Mouse (Mus musculus) lung, embryonic 14.5 days (tissue): ENCODE data around the gene Tas2r143. TPM values are rescaled to one million over a fixed set of nuclear protein-coding genes. Genes with fewer than 3 reads are reported as not detected.

Source experiments
- ATAC-seq: fragments of 200-750 bp; cut with Nextera tagmentation; 2 replicates; pipeline ENCODE4 v1.8.0; 2017; ENCODE audit warnings: mild to moderate bottlenecking, moderate TSS enrichment, moderate library complexity; ENCODE audit not compliant: insufficient read depth
- DNase-seq: peaks from one replicate; pipeline ENCODE4 v3.0.0-alpha.2; 2015
- H3K27ac ChIP-seq: fragments of 300-500 bp; sonication (generic); 2 replicates; pipeline ENCODE4 v1.5.1; 2014; ENCODE audit warnings: low read depth, mild to moderate bottlenecking, moderate library complexity
- H3K27me3 ChIP-seq: fragments of 300-500 bp; sonication (generic); 2 replicates; pipeline ENCODE4 v1.6.1; 2014; ENCODE audit warnings: low read length, control low read depth; ENCODE audit not compliant: insufficient read depth
- H3K36me3 ChIP-seq: fragments of 300-500 bp; sonication (generic); 2 replicates; pipeline ENCODE4 v1.6.1; 2014; ENCODE audit warnings: control low read depth; ENCODE audit not compliant: insufficient read depth
- H3K4me1 ChIP-seq: fragments of 300-500 bp; sonication (generic); 2 replicates; pipeline ENCODE4 v1.6.1; 2014; ENCODE audit warnings: antibody characterized with exemption, control low read depth; ENCODE audit not compliant: insufficient read depth
- H3K4me2 ChIP-seq: fragments of 300-500 bp; sonication (generic); 2 replicates; pipeline ENCODE4 v1.6.1; 2014; ENCODE audit warnings: mild to moderate bottlenecking
- H3K4me3 ChIP-seq: fragments of 300-500 bp; sonication (generic); 2 replicates; pipeline ENCODE4 v1.5.1; 2014; ENCODE audit warnings: low read depth, low read length
- H3K9ac ChIP-seq: fragments of 300-500 bp; sonication (generic); 2 replicates; pipeline ENCODE4 v1.6.1; 2014
- H3K9me3 ChIP-seq: fragments of 300-500 bp; sonication (generic); 2 replicates; pipeline ENCODE4 v1.6.1; 2016; ENCODE audit warnings: low read depth, low read length, control low read depth
- CTCF ChIP-seq: IDR thresholded peaks from 2 replicates; pipeline ENCODE4 v1.5.1; 2016; ENCODE audit warnings: antibody characterized with exemption, low read depth
- WGBS: fragments of 180-500 bp; shearing (Covaris S2); extraction: QIAGEN DNeasy Blood & Tissue Kit; methylation state at CpG from one replicate; pipeline ENCODE4 v1.1.7; 2014; 5-methylcytosine and 5-hydroxymethylcytosine counted together
- polyA plus RNA-seq: library from polyadenylated mRNA; unstranded; fragments of >200 nt; fragmentation: Nextera tagmentation; extraction: Ambion mirVana; gene quantifications from 2 replicates; pipeline ENCODE4 v1.2.1, GENCODE M21; 2014

Tas2r143 gene
- polyA plus RNA-seq = not detected in 2 replicates

GRCm38 (mm10) chr6:42399938-42400337 is at the start of gene Tas2r143:
Gene Tas2r143, plus strand, starts transcription at chr6:42400238.
- 82% methylated on average over 1 of the region's 1 CpGs for WGBS
- H3K27me3 ChIP-seq = no peaks in the 10 kb centered on the region
- no peak within 1 kb of the TSS for H3K9ac ChIP-seq
- no peaks in the 10 kb centered on the region for H3K36me3 ChIP-seq
- no peak for TF ChIP-seq CTCF
- 0 out of 2 replicates have a peak, but pooled peaks cover 7% of the 10 kb centered on the region for H3K4me1 ChIP-seq
- H3K27ac ChIP-seq = no peak within 1 kb of the TSS
- no peak within 1 kb of the TSS for H3K4me3 ChIP-seq
- H3K4me2 ChIP-seq = no peak within 1 kb of the TSS
- no peaks in the 10 kb centered on the region for H3K9me3 ChIP-seq
- DNase-seq = no peak
- ATAC-seq = no peak

- WGBS = 35% methylated on average over 13 of the region's 13 CpGs
- H3K27ac ChIP-seq = peak overlapping the region; percentile 99; the same call in 1 of the 2 replicates
Observed at GRCm38 (mm10) chr6:42350968-42351775, 48.9 kb upstream of the Tas2r143 start.

DNA sequence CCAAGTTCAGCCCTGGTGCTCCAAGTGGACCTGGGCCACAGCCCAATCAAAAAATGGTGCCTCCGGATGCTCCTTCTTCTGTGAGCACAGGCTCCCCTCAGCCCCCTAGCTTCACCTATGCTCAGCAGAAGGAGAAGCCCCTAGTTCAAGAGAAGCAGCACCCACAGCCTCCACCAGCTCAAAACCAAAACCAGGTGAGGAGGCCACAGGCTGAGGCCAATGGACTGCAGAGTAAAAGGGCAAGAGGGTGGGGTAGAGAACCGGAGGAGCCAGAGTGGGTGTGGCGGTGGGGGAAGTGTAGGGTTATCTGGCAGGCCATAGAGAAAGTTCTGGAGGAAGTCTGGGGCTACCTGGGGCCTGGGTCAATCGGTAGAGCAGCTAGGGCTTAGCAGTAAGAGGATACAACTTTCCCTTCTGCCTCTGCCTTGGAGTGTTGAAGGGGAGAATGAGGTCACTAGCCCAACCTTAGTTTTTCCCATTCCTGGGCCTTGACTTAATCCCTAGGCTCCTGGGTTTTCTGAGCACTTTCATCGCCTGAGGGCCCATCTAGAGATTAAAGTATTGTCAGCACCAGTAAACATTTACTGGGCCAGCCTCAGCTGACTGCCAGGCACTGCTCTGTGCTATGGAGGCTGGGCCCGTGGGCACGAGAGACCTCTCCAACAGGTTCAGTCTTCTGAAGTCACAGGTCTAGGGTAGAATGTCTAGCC is 48.1 kb upstream of the Tas2r143 start:
- no peak overlapping the region for H3K27ac ChIP-seq
- H3K27me3 ChIP-seq = no peaks in the 10 kb centered on the region
- DNase-seq (no peak), ATAC-seq (no peak)
- peaks cover 29% of the 10 kb centered on the region for H3K4me1 ChIP-seq
- WGBS = 68% methylated on average over 7 of the region's 7 CpGs
- H3K4me2 ChIP-seq = peak overlapping the region; percentile 85
- peaks cover 56% of the 10 kb centered on the region for H3K36me3 ChIP-seq
- TF ChIP-seq CTCF = no peak
- peak overlapping the region; percentile 92 for H3K9ac ChIP-seq
- no peaks in the 10 kb centered on the region for H3K9me3 ChIP-seq
- peak overlapping the region; percentile 85; the same call in 1 of the 2 replicates for H3K4me3 ChIP-seq

More at GRCm38 (mm10) chr6:42350968-42351775, 48.9 kb upstream of the Tas2r143 start:
- ATAC-seq = no peak
- peaks cover 29% of the 10 kb centered on the region for H3K4me1 ChIP-seq
- H3K36me3 ChIP-seq = peaks cover 48% of the 10 kb centered on the region
- TF ChIP-seq CTCF = no peak
- H3K27me3 ChIP-seq = no peaks in the 10 kb centered on the region
- peak overlapping the region; percentile 85 for H3K4me2 ChIP-seq
- H3K9ac ChIP-seq = peak overlapping the region; percentile 92
- H3K9me3 ChIP-seq = no peaks in the 10 kb centered on the region
- DNase-seq = no peak
- peak overlapping the region; percentile 85 for H3K4me3 ChIP-seq

DNA sequence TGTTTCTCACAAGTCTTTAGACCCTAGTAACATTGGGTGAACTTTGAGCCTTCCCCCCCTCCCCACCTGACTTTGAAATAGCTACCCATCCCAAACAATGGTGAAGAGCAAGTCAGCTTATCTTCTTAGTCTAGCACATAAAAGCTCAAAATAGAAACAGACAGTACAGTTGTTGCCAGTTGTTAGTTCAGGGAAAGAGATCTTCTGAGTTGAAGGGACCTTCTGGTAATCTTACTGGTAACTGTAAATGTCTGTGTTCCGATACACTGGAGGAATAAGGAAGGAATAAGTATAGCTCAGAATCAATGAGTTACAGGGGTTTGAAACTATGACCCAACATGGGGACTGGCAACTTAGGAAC is 47.6 kb upstream of the Tas2r143 start:
- Histone ChIP-seq H3K36me3 (peaks cover 61% of the 10 kb centered on the region), H3K27me3 (no peaks in the 10 kb centered on the region), H3K4me2 (peak overlapping the region; percentile 85), H3K27ac (0 out of 2 replicates have a peak overlapping the region, but pooled peaks have one; percentile 7), H3K9ac (no peak overlapping the region), H3K4me3 (peak overlapping the region; percentile 85; the same call in 1 of the 2 replicates), H3K9me3 (no peaks in the 10 kb centered on the region), H3K4me1 (peaks cover 29% of the 10 kb centered on the region)
- ATAC-seq = no peak
- DNase-seq = no peak
- WGBS = 90% methylated on average over 1 of the region's 1 CpGs
- TF ChIP-seq CTCF = no peak

GRCm38 (mm10) chr6:42353180-42353579 is 46.9 kb upstream of the Tas2r143 start:
- Histone ChIP-seq H3K9me3 (no peaks in the 10 kb centered on the region), H3K27ac (peak overlapping the region; percentile 24; the same call in 1 of the 2 replicates), H3K36me3 (peaks cover 68% of the 10 kb centered on the region), H3K9ac (no peak overlapping the region), H3K4me2 (peak overlapping the region; percentile 85), H3K4me1 (peaks cover 29% of the 10 kb centered on the region), H3K4me3 (peak overlapping the region; percentile 0; the same call in 1 of the 2 replicates), H3K27me3 (no peaks in the 10 kb centered on the region)
- WGBS = 41% methylated on average over 8 of the region's 8 CpGs
- DNase-seq (no peak), ATAC-seq (no peak)
- TF ChIP-seq CTCF = no peak

DNA sequence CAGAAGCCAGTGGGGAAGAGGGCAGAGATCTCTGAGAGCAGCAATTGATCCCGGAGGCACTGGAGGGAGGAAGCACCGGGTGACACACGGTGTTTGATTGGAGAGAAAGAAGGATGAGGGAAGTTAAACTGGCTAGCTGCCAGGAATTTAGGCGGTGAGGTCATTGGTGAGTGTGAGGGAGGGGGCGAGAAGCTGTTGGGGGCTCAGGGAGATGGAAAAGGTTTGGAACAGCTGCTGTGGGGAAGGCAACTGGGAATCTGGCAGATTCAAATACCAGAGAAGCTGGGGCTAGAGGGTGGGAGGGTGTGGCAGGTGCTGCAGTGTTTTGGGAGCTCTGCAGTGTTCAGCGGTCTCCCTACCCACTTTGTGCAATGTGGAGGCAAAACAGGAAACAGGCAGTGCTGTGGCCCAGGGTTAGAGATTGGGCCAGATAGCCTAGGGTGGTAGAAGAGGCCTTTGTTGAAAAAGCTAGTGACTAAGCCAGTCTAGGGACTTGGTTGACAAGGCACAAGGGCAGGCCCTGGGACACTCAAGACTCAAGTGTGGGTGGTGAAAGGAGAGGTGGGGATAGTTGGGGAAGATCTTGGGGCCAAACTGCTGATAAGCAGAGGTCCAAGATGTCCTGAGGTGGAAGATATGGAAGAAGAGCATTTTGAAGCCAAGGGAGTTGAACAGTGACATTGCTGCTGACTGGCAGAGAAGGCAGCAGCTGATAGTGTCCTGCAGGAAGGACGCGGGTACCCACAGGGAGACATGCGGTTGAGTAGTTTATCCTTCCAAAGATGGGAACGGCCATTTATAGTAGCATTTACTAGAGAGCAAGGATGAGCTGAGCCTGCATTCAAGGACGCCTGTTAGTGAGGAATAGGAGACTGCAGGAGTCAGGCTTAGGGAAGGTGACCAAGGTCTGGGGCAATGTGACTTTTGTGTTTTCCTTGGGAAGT is 45.7 kb upstream of the Tas2r143 start:
- WGBS = 39% methylated on average over 11 of the region's 11 CpGs
- H3K9ac ChIP-seq = no peak overlapping the region

More for the DNA sequence above, 45.7 kb upstream of the Tas2r143 start:
- Histone ChIP-seq H3K9me3 (no peaks in the 10 kb centered on the region), H3K27ac (no peak overlapping the region; the same call in 1 of the 2 replicates), H3K4me1 (peaks cover 29% of the 10 kb centered on the region), H3K27me3 (no peaks in the 10 kb centered on the region), H3K36me3 (peaks cover 80% of the 10 kb centered on the region), H3K4me2 (peak overlapping the region; percentile 85), H3K4me3 (no peak overlapping the region)
- DNase-seq (peak; percentile 69), ATAC-seq (no peak)
- no peak for TF ChIP-seq CTCF
